ENCODE assay signal across 20 mouse cellular contexts in the genomic region with DNA sequence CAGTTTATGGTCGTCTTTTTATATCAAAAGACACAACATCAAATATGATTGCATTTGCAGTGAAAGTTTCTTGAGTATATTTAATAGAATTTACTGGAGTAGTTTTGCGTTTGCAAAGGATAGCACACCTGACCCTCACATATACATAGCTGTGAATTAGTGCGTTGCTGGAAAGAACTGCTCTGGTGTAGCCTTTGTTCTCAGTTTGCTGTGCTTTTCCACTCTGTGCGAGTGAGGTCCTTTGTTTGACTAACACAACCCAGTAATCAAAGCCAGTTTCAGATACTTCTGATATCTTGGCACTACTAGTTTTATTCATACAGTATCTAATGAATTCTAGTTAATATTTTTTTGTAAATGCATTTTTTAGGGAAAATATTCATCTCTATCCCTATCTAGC.
DNase-seq lines count a peak whose midpoint lies in the region; ATAC-seq lines count a peak whose summit lies in the region.
"Had no signal": no experiment of that assay in that cellular context is flagged by ENCODE, and none has a peak within 500 bp of the region (broad histone marks: within the 10 kb centered on the region; RNA-seq: fewer than 3 reads in every experiment).

No protein-coding gene starts in this region.

- no peaks in the 10 kb centered on the region for H3K9me3 ChIP-seq in hindbrain, embryonic 14.5 days (ENCODE audit: control insufficient read depth, low read length)
- no peaks in the 10 kb centered on the region for H3K9me3 ChIP-seq in hindbrain, embryonic 13.5 days
- H3K9me3 ChIP-seq in midbrain, embryonic 11.5 days (ENCODE audit: control insufficient read depth, low read length): no peaks in the 10 kb centered on the region
- H3K9me3 ChIP-seq in midbrain, embryonic 13.5 days: no peaks in the 10 kb centered on the region
- H3K9me3 ChIP-seq in embryonic facial prominence, embryonic 10.5 days: no peaks in the 10 kb centered on the region
- H3K9me3 ChIP-seq: embryonic facial prominence, embryonic 12.5 days; forebrain, embryonic 13.5 days had no signal

- no peak overlapping the region for H3K27ac ChIP-seq in hindbrain, embryonic 14.5 days
- no peak overlapping the region for H3K27ac ChIP-seq in hindbrain, embryonic 13.5 days
- H3K27ac ChIP-seq in midbrain, embryonic 11.5 days (ENCODE audit: low read depth, low read length): no peak overlapping the region
- no peak overlapping the region for H3K27ac ChIP-seq in midbrain, embryonic 13.5 days
- peak overlapping the region; percentile 59; the same call in 1 of the 2 replicates for H3K27ac ChIP-seq in embryonic facial prominence, embryonic 10.5 days (replicated peaks)
- H3K27ac ChIP-seq: embryonic facial prominence, embryonic 12.5 days; forebrain, embryonic 13.5 days had no signal

- DNase-seq in hindbrain, embryonic 14.5 days (ENCODE audit: low spot score): peak; percentile 28
- DNase-seq in midbrain, embryonic 11.5 days (ENCODE audit: low spot score, missing footprints): no peak
- no peak for DNase-seq in embryonic facial prominence, embryonic 10.5 days (ENCODE audit: low spot score)
- DNase-seq: adrenal gland, adult 2 months; adrenal gland, postnatal 10 days; adrenal gland, postnatal 25 days; cerebellum, adult 11 months; cerebellum, adult 18-20 months; cerebellum, adult 8-10 months; cerebellum, adult 9-11 months; cerebellum, postnatal 14 days; cerebellum, postnatal 36 days; embryo, embryonic 11 days had no signal

- H3K4me3 ChIP-seq in hindbrain, embryonic 14.5 days (replicated peaks; ENCODE audit: low read length): no peak overlapping the region
- no peak overlapping the region for H3K4me3 ChIP-seq in hindbrain, embryonic 13.5 days
- no peak overlapping the region for H3K4me3 ChIP-seq in midbrain, embryonic 11.5 days (ENCODE audit: low read depth, low read length)
- H3K4me3 ChIP-seq in midbrain, embryonic 13.5 days (replicated peaks): no peak overlapping the region
- H3K4me3 ChIP-seq in embryonic facial prominence, embryonic 10.5 days: no peak overlapping the region
- H3K4me3 ChIP-seq: embryonic facial prominence, embryonic 12.5 days; erythroblast, embryonic 14.5 days; forebrain, embryonic 13.5 days had no signal

- no peaks in the 10 kb centered on the region for H3K4me1 ChIP-seq in hindbrain, embryonic 14.5 days (replicated peaks; ENCODE audit: control insufficient read depth, insufficient read depth, low read length)
- no peaks in the 10 kb centered on the region for H3K4me1 ChIP-seq in hindbrain, embryonic 13.5 days (replicated peaks)
- no peaks in the 10 kb centered on the region for H3K4me1 ChIP-seq in midbrain, embryonic 11.5 days (ENCODE audit: control insufficient read depth, insufficient read depth, low read length)
- H3K4me1 ChIP-seq in midbrain, embryonic 13.5 days (replicated peaks): no peaks in the 10 kb centered on the region
- peaks cover 8% of the 10 kb centered on the region for H3K4me1 ChIP-seq in embryonic facial prominence, embryonic 10.5 days

- no peak for ATAC-seq in hindbrain, embryonic 14.5 days (ENCODE audit: low FRiP score)
- ATAC-seq in hindbrain, embryonic 13.5 days (ENCODE audit: low FRiP score): no peak
- peak; percentile 57; the same call in 1 of the 2 replicates for ATAC-seq in midbrain, embryonic 11.5 days (ENCODE audit: low FRiP score)
- ATAC-seq in midbrain, embryonic 13.5 days: no peak
- no peak for ATAC-seq in erythroblast, adult 5-6 weeks (replicated peaks; ENCODE audit: low FRiP score, poor library complexity, severe bottlenecking)
- ATAC-seq: forebrain, embryonic 13.5 days; forebrain, embryonic 16.5 days had no signal

- no peaks in the 10 kb centered on the region for H3K27me3 ChIP-seq in hindbrain, embryonic 14.5 days (ENCODE audit: control insufficient read depth, insufficient read depth, low read length)
- H3K27me3 ChIP-seq in hindbrain, embryonic 13.5 days: no peaks in the 10 kb centered on the region
- no peaks in the 10 kb centered on the region for H3K27me3 ChIP-seq in midbrain, embryonic 11.5 days (ENCODE audit: control insufficient read depth, insufficient read depth, low read length)
- H3K27me3 ChIP-seq in midbrain, embryonic 13.5 days: no peaks in the 10 kb centered on the region
- no peaks in the 10 kb centered on the region for H3K27me3 ChIP-seq in embryonic facial prominence, embryonic 10.5 days (replicated peaks; ENCODE audit: low read depth, poor library complexity, severe bottlenecking)
- H3K27me3 ChIP-seq: embryonic facial prominence, embryonic 12.5 days; forebrain, embryonic 13.5 days had no signal

- H3K4me2 ChIP-seq in hindbrain, embryonic 14.5 days (replicated peaks): no peak overlapping the region
- H3K4me2 ChIP-seq in hindbrain, embryonic 13.5 days: no peak overlapping the region
- H3K4me2 ChIP-seq in midbrain, embryonic 11.5 days: no peak overlapping the region
- no peak overlapping the region for H3K4me2 ChIP-seq in midbrain, embryonic 13.5 days (replicated peaks)
- H3K4me2 ChIP-seq: embryonic facial prominence, embryonic 12.5 days; forebrain, embryonic 13.5 days had no signal

- no peaks in the 10 kb centered on the region for H3K36me3 ChIP-seq in hindbrain, embryonic 14.5 days (replicated peaks; ENCODE audit: control insufficient read depth, insufficient read depth)
- no peaks in the 10 kb centered on the region for H3K36me3 ChIP-seq in hindbrain, embryonic 13.5 days
- H3K36me3 ChIP-seq in midbrain, embryonic 11.5 days (ENCODE audit: control insufficient read depth, insufficient read depth, low read length): no peaks in the 10 kb centered on the region
- H3K36me3 ChIP-seq in midbrain, embryonic 13.5 days: no peaks in the 10 kb centered on the region
- no peaks in the 10 kb centered on the region for H3K36me3 ChIP-seq in embryonic facial prominence, embryonic 10.5 days (replicated peaks)
- H3K36me3 ChIP-seq: embryonic facial prominence, embryonic 12.5 days had no signal

- 54% methylated on average over 4 of the region's 4 CpGs for WGBS in hindbrain, embryonic 14.5 days
- WGBS in hindbrain, embryonic 13.5 days: 58% methylated on average over 4 of the region's 4 CpGs
- 42% methylated on average over 4 of the region's 4 CpGs for WGBS in midbrain, embryonic 11.5 days
- WGBS in midbrain, embryonic 13.5 days: 48% methylated on average over 4 of the region's 4 CpGs
- WGBS in embryonic facial prominence, embryonic 10.5 days: 53% methylated on average over 4 of the region's 4 CpGs

- no peak overlapping the region for H3K9ac ChIP-seq in hindbrain, embryonic 14.5 days
- no peak overlapping the region for H3K9ac ChIP-seq in hindbrain, embryonic 13.5 days
- no peak overlapping the region for H3K9ac ChIP-seq in midbrain, embryonic 11.5 days (ENCODE audit: low read length)
- H3K9ac ChIP-seq in midbrain, embryonic 13.5 days (replicated peaks): no peak overlapping the region
- H3K9ac ChIP-seq: embryonic facial prominence, embryonic 12.5 days; forebrain, embryonic 13.5 days had no signal
